Mouse (Mus musculus): ENCODE results near the gene Heg1.

Gene Heg1

GRCm38 (mm10) chr16:33684162-33684702 is at the start of gene Heg1:
Heg1 (plus strand) TSS chr16:33684370.
- in situ Hi-C loops (cut with MboI, MseI) = no loop called here

- in situ Hi-C loops (cut with MboI, MseI) = no loop called here
These were observed 48.2 kb upstream of the Heg1 start for GRCm38 (mm10) chr16:33635836-33636595.

GRCm38 (mm10) chr16:33641779-33642178 is 42.4 kb upstream of the Heg1 start:
- in situ Hi-C loops (cut with MboI, MseI) = no loop called here

GRCm38 (mm10) chr16:33653116-33653515 is 31.1 kb upstream of the Heg1 start:
- in situ Hi-C loops (cut with MboI, MseI) = no loop called here

GRCm38 (mm10) chr16:33655443-33655842 is 28.7 kb upstream of the Heg1 start:
- in situ Hi-C loops (cut with MboI, MseI) = no loop called here

- in situ Hi-C loops (cut with MboI, MseI) = no loop called here
These were observed 27.0 kb upstream of the Heg1 start for GRCm38 (mm10) chr16:33657191-33657590.

GRCm38 (mm10) chr16:33658121-33658520 is 26.0 kb upstream of the Heg1 start:
- in situ Hi-C loops (cut with MboI, MseI) = no loop called here

GRCm38 (mm10) chr16:33659521-33659920 is 24.6 kb upstream of the Heg1 start:
- in situ Hi-C loops (cut with MboI, MseI) = no loop called here

GRCm38 (mm10) chr16:33660125-33660524 is 24.0 kb upstream of the Heg1 start:
- in situ Hi-C loops (cut with MboI, MseI) = no loop called here

GRCm38 (mm10) chr16:33662841-33663240 is 21.3 kb upstream of the Heg1 start:
- in situ Hi-C loops (cut with MboI, MseI) = no loop called here

GRCm38 (mm10) chr16:33666226-33666625 is 17.9 kb upstream of the Heg1 start:
- in situ Hi-C loops (cut with MboI, MseI) = no loop called here

GRCm38 (mm10) chr16:33666985-33667538 is 17.1 kb upstream of the Heg1 start:
- in situ Hi-C loops (cut with MboI, MseI) = no loop called here

GRCm38 (mm10) chr16:33668448-33668847 is 15.7 kb upstream of the Heg1 start:
- in situ Hi-C loops (cut with MboI, MseI) = no loop called here

- in situ Hi-C loops (cut with MboI, MseI) = no loop called here
These were observed 15.1 kb upstream of the Heg1 start for GRCm38 (mm10) chr16:33669072-33669471.

- in situ Hi-C loops (cut with MboI, MseI) = loop anchor here (5.0 kb wide), 1 partner anchor 73 kb away; no protein-coding TSS in a partner anchor
These were observed 13.8 kb upstream of the Heg1 start for GRCm38 (mm10) chr16:33670340-33670739.

GRCm38 (mm10) chr16:33670933-33671332 is 13.2 kb upstream of the Heg1 start:
- in situ Hi-C loops (cut with MboI, MseI) = loop anchor here (5.0 kb wide), 1 partner anchor 74 kb away; no protein-coding TSS in a partner anchor

- in situ Hi-C loops (cut with MboI, MseI) = loop anchor here (5.0 kb wide), 1 partner anchor 75 kb away; no protein-coding TSS in a partner anchor
These were observed 12.0 kb upstream of the Heg1 start for GRCm38 (mm10) chr16:33672188-33672587.

GRCm38 (mm10) chr16:33672643-33673042 is 11.5 kb upstream of the Heg1 start:
- in situ Hi-C loops (cut with MboI, MseI) = loop anchor here (5.0 kb wide), 1 partner anchor 75 kb away; no protein-coding TSS in a partner anchor

- in situ Hi-C loops (cut with MboI, MseI) = loop anchor here (5.0 kb wide), 1 partner anchor 76 kb away; no protein-coding TSS in a partner anchor
These were observed 10.6 kb upstream of the Heg1 start for GRCm38 (mm10) chr16:33673530-33674109.

GRCm38 (mm10) chr16:33675151-33675847 is 8.9 kb upstream of the Heg1 start:
- in situ Hi-C loops (cut with MboI, MseI) = no loop called here

- in situ Hi-C loops (cut with MboI, MseI) = no loop called here
These were observed 8.4 kb upstream of the Heg1 start for GRCm38 (mm10) chr16:33675848-33676184.

Measured in regulatory T cell (primary cell).